Mouse (Mus musculus) gastrocnemius, postnatal 25 days (tissue): ENCODE measurements around the gene Cavin3. TPM values are rescaled to one million over a fixed set of nuclear protein-coding genes. Genes with fewer than 3 reads are reported as not detected.

Experiments
- total RNA-seq, 2 experiments: library from RNA; stranded (reverse); gene quantifications; 1 replicate in 1 of 2; 2 replicates in 1 of 2; pipeline ENCODE4 v1.2.3; 2021

Gene Cavin3
- total RNA-seq, 2 experiments from 2014 or later = 14.3 to 19.6 TPM

Other genes with a start within 250 kb of the Cavin3 start
- gene Olfr688, start 194.2 kb downstream of the Cavin3 start, total RNA-seq = not detected
- gene Olfr689, start 171.1 kb downstream of the Cavin3 start, total RNA-seq = not detected
- not detected for gene Olfr690, start 148.2 kb downstream of the Cavin3 start, total RNA-seq
- gene Olfr691, start 140.0 kb downstream of the Cavin3 start, total RNA-seq = not detected
- gene Olfr692, start 114.1 kb downstream of the Cavin3 start, total RNA-seq = not detected
- gene Gm5901, start 107.3 kb downstream of the Cavin3 start, total RNA-seq = not detected
- gene Fam160a2, start 82.2 kb downstream of the Cavin3 start, total RNA-seq = 10 to 100 TPM; 12.5 to 12.9 TPM
- not detected for gene Cnga4, start 77.7 kb downstream of the Cavin3 start, total RNA-seq
- gene Cckbr, start 56.6 kb downstream of the Cavin3 start, total RNA-seq = not detected
- gene Smpd1, start 72.1 kb upstream of the Cavin3 start, total RNA-seq = 10 to 100 TPM; 48.6 to 51.5 TPM
- gene Apbb1, start 99.4 kb upstream of the Cavin3 start, total RNA-seq = 1 to 10 TPM; 6.5 to 9.1 TPM
- gene Hpx, start 117.8 kb upstream of the Cavin3 start, total RNA-seq = not detected
- gene Trim3, start 151.3 kb upstream of the Cavin3 start, total RNA-seq = 10 to 100 TPM; 14.7 to 17.0 TPM
- gene Timm10b, start 157.8 kb upstream of the Cavin3 start, total RNA-seq = 10 to 100 TPM; 58.3 to 59.5 TPM
- 10 to 100 TPM in 1 of 2 experiments, 1 to 10 TPM in 1; 9.9 to 11.0 TPM for gene Arfip2, start 158.1 kb upstream of the Cavin3 start, total RNA-seq
- gene Gm45799, start 158.3 kb upstream of the Cavin3 start, total RNA-seq = 1 to 10 TPM; 1.8 to 3.1 TPM
- gene Dnhd1, start 168.5 kb upstream of the Cavin3 start, total RNA-seq = under 1 TPM; 0.69 to 0.99 TPM